Mouse (Mus musculus) CH12.LX (cell line): ENCODE results near the gene 1110032A03Rik. TPM values are rescaled to one million over a fixed set of nuclear protein-coding genes. Genes with fewer than 3 reads are reported as not detected.

Experiments used
- DNase-seq: peaks from one replicate; pipeline ENCODE4 v3.0.0-alpha.2; 2013; ENCODE audit errors: extremely low read depth
- H3K27ac ChIP-seq: 2 replicates; pipeline ENCODE4 v1.5.1; 2012; ENCODE audit warnings: low read depth, mild to moderate bottlenecking, control low read depth, moderate library complexity; ENCODE audit not compliant: insufficient read depth
- H3K27me3 ChIP-seq: replicated peaks from 2 replicates; pipeline ENCODE3; 2012; ENCODE audit warnings: inconsistent platforms
- H3K36me3 ChIP-seq, 2 experiments: replicated peaks in 1 of 2; 2 replicates each; pipeline versions ENCODE3 to v1.6.1; 2012; ENCODE audit warnings: inconsistent platforms in 1 of 2, low read length in 1 of 2, mild to moderate bottlenecking in 1 of 2, mixed read lengths in 1 of 2, moderate library complexity in 1 of 2; ENCODE audit not compliant: control insufficient read depth in 1 of 2, insufficient read depth in 1 of 2
- H3K4me1 ChIP-seq, 2 experiments: 2 replicates each; pipeline ENCODE4 v1.6.1; 2012; ENCODE audit warnings: inconsistent platforms in 1 of 2, moderate library complexity in 1 of 2; ENCODE audit not compliant: insufficient read depth in 2 of 2, control insufficient read depth in 1 of 2
- H3K4me2 ChIP-seq: 2 replicates; pipeline ENCODE4 v1.6.1; 2012; ENCODE audit warnings: low read depth, mild to moderate bottlenecking, control low read depth; ENCODE audit not compliant: poor library complexity, insufficient read depth, severe bottlenecking
- H3K4me3 ChIP-seq, 3 experiments: fragments of 150-350 bp in 1 of 3; sonication (generic) in 1 of 3; replicated peaks in 1 of 3; 2 replicates each; pipeline versions ENCODE3 to v1.5.1; 2011 to 2012; ENCODE audit warnings: low read depth in 2 of 3, low read length in 2 of 3, mild to moderate bottlenecking in 2 of 3, moderate library complexity in 2 of 3, control low read depth in 1 of 3, improper control_type of control experiment in 1 of 3, inconsistent platforms in 1 of 3, mixed read lengths in 1 of 3; ENCODE audit not compliant: poor library complexity in 1 of 3
- H3K79me2 ChIP-seq: replicated peaks from 2 replicates; pipeline ENCODE4 v1.6.1; 2012; ENCODE audit warnings: mild to moderate bottlenecking, moderate library complexity; ENCODE audit not compliant: control insufficient read depth, poor library complexity, insufficient read depth, severe bottlenecking; ENCODE audit errors: extremely low read depth
- H3K9ac ChIP-seq: 2 replicates; pipeline ENCODE4 v1.6.1; 2012; ENCODE audit warnings: low read depth, mild to moderate bottlenecking, control low read depth, moderate library complexity; ENCODE audit not compliant: insufficient read depth
- H3K9me3 ChIP-seq: replicated peaks from 2 replicates; pipeline ENCODE3; 2012; ENCODE audit warnings: low read length, inconsistent platforms, mixed read lengths
- CTCF ChIP-seq, 2 experiments: IDR thresholded peaks in 1 of 2; conservative IDR thresholded peaks in 1 of 2; 2 replicates each; pipeline ENCODE4 v1.5.1; 2011 to 2012; ENCODE audit warnings: low read depth in 2 of 2, low read length in 2 of 2, improper control_type of control experiment in 1 of 2, inconsistent platforms in 1 of 2, mild to moderate bottlenecking in 1 of 2, moderate library complexity in 1 of 2
- ELF1 ChIP-seq: IDR thresholded peaks from 2 replicates; pipeline ENCODE4 v1.6.1; 2014; ENCODE audit warnings: low read depth, mild to moderate bottlenecking, inconsistent platforms, low read length, improper control_type of control experiment
- EP300 ChIP-seq: IDR thresholded peaks from 2 replicates; pipeline ENCODE4 v1.6.1; 2011; ENCODE audit warnings: low read length, improper control_type of control experiment
- ETS1 ChIP-seq: conservative IDR thresholded peaks from 2 replicates; pipeline ENCODE4 v1.6.1; 2012; ENCODE audit warnings: low read depth, mild to moderate bottlenecking, inconsistent platforms, low read length, improper control_type of control experiment, moderate library complexity
- GABPA ChIP-seq: IDR thresholded peaks from 2 replicates; pipeline ENCODE4 v1.6.1; 2012; ENCODE audit warnings: low read depth, low read length, improper control_type of control experiment, inconsistent platforms; ENCODE audit not compliant: insufficient replicate concordance
- HCFC1 ChIP-seq: IDR thresholded peaks from 2 replicates; pipeline ENCODE4 v1.6.1; 2012; ENCODE audit warnings: low read depth, mild to moderate bottlenecking, inconsistent platforms, low read length, improper control_type of control experiment
- IRF4 ChIP-seq: IDR thresholded peaks from 2 replicates; pipeline ENCODE4 v1.6.1; 2014; ENCODE audit warnings: low read depth, mild to moderate bottlenecking, inconsistent platforms, low read length, improper control_type of control experiment
- JUN ChIP-seq: IDR thresholded peaks from 2 replicates; pipeline ENCODE4 v1.6.1; 2011; ENCODE audit warnings: low read depth, mild to moderate bottlenecking, low read length, improper control_type of control experiment, moderate library complexity; ENCODE audit not compliant: insufficient read depth
- JUND ChIP-seq: conservative IDR thresholded peaks from 2 replicates; pipeline ENCODE4 v1.6.1; 2011; ENCODE audit warnings: low read depth, low read length, improper control_type of control experiment
- KAT2A ChIP-seq: IDR thresholded peaks from 2 replicates; pipeline ENCODE4 v1.6.1; 2012; ENCODE audit warnings: low read length, improper control_type of control experiment, inconsistent platforms; ENCODE audit not compliant: insufficient replicate concordance
- MAX ChIP-seq: IDR thresholded peaks from 2 replicates; pipeline ENCODE4 v1.6.1; 2011; ENCODE audit warnings: low read length, improper control_type of control experiment
- MAZ ChIP-seq: IDR thresholded peaks from 2 replicates; pipeline ENCODE4 v1.6.1; 2012; ENCODE audit warnings: low read depth, mild to moderate bottlenecking, inconsistent platforms, low read length, improper control_type of control experiment, moderate library complexity
- MEF2A ChIP-seq: IDR thresholded peaks from 2 replicates; pipeline ENCODE4 v1.6.1; 2014; ENCODE audit warnings: low read depth, mild to moderate bottlenecking, inconsistent platforms, low read length, improper control_type of control experiment, borderline replicate concordance
- MXI1 ChIP-seq: IDR thresholded peaks from 2 replicates; pipeline ENCODE4 v1.6.1; 2011; ENCODE audit warnings: mild to moderate bottlenecking, low read depth, low read length, improper control_type of control experiment
- MYC ChIP-seq: IDR thresholded peaks from 2 replicates; pipeline ENCODE4 v1.6.1; 2011; ENCODE audit warnings: low read depth, mild to moderate bottlenecking, improper control_type of control experiment, low read length
- NELFE ChIP-seq: IDR thresholded peaks from 2 replicates; pipeline ENCODE4 v1.6.1; 2011; ENCODE audit warnings: low read depth, low read length, improper control_type of control experiment
- POLR2AphosphoS2 ChIP-seq: IDR thresholded peaks from 2 replicates; pipeline ENCODE4 v1.6.1; 2011; ENCODE audit warnings: low read depth, low read length, improper control_type of control experiment
- RAD21 ChIP-seq: IDR thresholded peaks from 2 replicates; pipeline ENCODE4 v1.6.1; 2011; ENCODE audit warnings: low read depth, mild to moderate bottlenecking, low read length, improper control_type of control experiment, moderate library complexity
- RCOR1 ChIP-seq: conservative IDR thresholded peaks from 2 replicates; pipeline ENCODE4 v1.6.1; 2012; ENCODE audit warnings: low read depth, mild to moderate bottlenecking, inconsistent platforms, low read length, improper control_type of control experiment
- SIN3A ChIP-seq: IDR thresholded peaks from 2 replicates; pipeline ENCODE4 v1.6.1; 2012; ENCODE audit warnings: low read length, improper control_type of control experiment, inconsistent platforms
- SMC3 ChIP-seq: IDR thresholded peaks from 2 replicates; pipeline ENCODE4 v1.6.1; 2011; ENCODE audit warnings: low read depth, low read length, improper control_type of control experiment
- TBP ChIP-seq: conservative IDR thresholded peaks from 2 replicates; pipeline ENCODE4 v1.6.1; 2011; ENCODE audit warnings: low read depth, low read length, improper control_type of control experiment
- UBTF ChIP-seq: IDR thresholded peaks from 2 replicates; pipeline ENCODE4 v1.6.1; 2012; ENCODE audit warnings: low read depth, mild to moderate bottlenecking, inconsistent platforms, low read length, improper control_type of control experiment, moderate library complexity
- USF1 ChIP-seq: IDR thresholded peaks from 2 replicates; pipeline ENCODE4 v1.6.1; 2014; ENCODE audit warnings: low read depth, mild to moderate bottlenecking, inconsistent platforms, low read length, improper control_type of control experiment
- USF2 ChIP-seq: conservative IDR thresholded peaks from 2 replicates; pipeline ENCODE4 v1.6.1; 2011; ENCODE audit warnings: low read depth, low read length, improper control_type of control experiment
- ZC3H11A ChIP-seq: IDR thresholded peaks from 2 replicates; pipeline ENCODE4 v1.6.1; 2012; ENCODE audit warnings: low read depth, mild to moderate bottlenecking, inconsistent platforms, low read length, improper control_type of control experiment
- ZNF384 ChIP-seq: IDR thresholded peaks from 2 replicates; pipeline ENCODE4 v1.6.1; 2012; ENCODE audit warnings: low read depth, low read length, improper control_type of control experiment, inconsistent platforms
- dilution Hi-C: fragments of 300-500 bp; cut with MboI; formaldehyde crosslinking; loops from 2 replicates; pipeline ENCODE4 v1.14.3; 2020; ENCODE audit warnings: low sequenced_read_pairs; ENCODE audit not compliant: extremely low pct_unique_long_range_greater_than_20kb, extremely low pct_ligation_motif_present
- in situ Hi-C: fragments of 300-500 bp; cut with MboI; formaldehyde crosslinking; loops from 3 replicates; pipeline ENCODE4 v1.14.3; 2019; ENCODE audit warnings: low sequenced_read_pairs, low pct_ligation_motif_present, low pct_unique_long_range_greater_than_20kb, mixed read lengths
- polyA plus RNA-seq: library from polyadenylated mRNA; unstranded; fragments of >175 nt; gene quantifications from 2 replicates; pipeline ENCODE4 v1.2.1, GENCODE M21; 2012; ENCODE audit warnings: low read depth; ENCODE audit not compliant: insufficient read length
- total RNA-seq, 2 experiments: library from RNA; depleted of rRNA; stranded (reverse); fragments of 300-350 nt in 1 of 2; fragments of >200 nt in 1 of 2; gene quantifications; 2 replicates each; pipeline ENCODE4 v1.2.3; 2012 to 2014

Gene 1110032A03Rik
- total and polyA plus RNA-seq, 3 experiments, result 7.7 to 11.3 (median 9.0) TPM

GRCm38 (mm10) chr9:50800985-50801384 is 25.7 kb upstream of the 1110032A03Rik start:
- no peak overlapping the region for H3K9ac ChIP-seq
- dilution Hi-C loops, result no loop called here
- H3K4me2 ChIP-seq, result no peak overlapping the region
- H3K79me2 ChIP-seq, result no peaks in the 10 kb centered on the region
- no peak overlapping the region for H3K27ac ChIP-seq
- no peaks in the 10 kb centered on the region for H3K27me3 ChIP-seq
- no peak overlapping the region for H3K4me3 ChIP-seq
- H3K36me3 ChIP-seq, result peaks cover 34 to 90% of the 10 kb centered on the region in 2 experiments
- H3K4me1 ChIP-seq, result no peaks in the 10 kb centered on the region; a peak in 1 of 4 replicates
- in situ Hi-C loops, result no loop called here
- TF ChIP-seq SIN3A (no peak), IRF4 (no peak), JUN (no peak), MYC (peak; percentile 97), POLR2AphosphoS2 (no peak), MXI1 (peak; percentile 66; the same call in 1 of the 2 replicates), NELFE (no peak), HCFC1 (no peak), CTCF (conservative IDR thresholded peaks at IDR 0.05 in 1 of 2, IDR thresholded peaks at IDR 0.05 in 1 of 2; ENCODE audit: low read depth in 2 of 2, low read length in 2 of 2) (peak; percentile 63 to 81; a peak in 3 of 4 replicates), MEF2A (no peak), SMC3 (peak; percentile 78), ZC3H11A (no peak), USF1 (no peak), UBTF (no peak), MAX (peak; percentile 76), KAT2A (no peak), RAD21 (peak; percentile 82), GABPA (no peak), TBP (no peak), RCOR1 (no peak)
- TF ChIP-seq, all 38 proteins: peak for 6
- no peaks in the 10 kb centered on the region for H3K9me3 ChIP-seq
- DNase-seq, result peak; percentile 70

- Histone ChIP-seq H3K4me2 (no peak overlapping the region), H3K36me3 (peaks cover 21 to 86% of the 10 kb centered on the region in 2 experiments), H3K79me2 (no peaks in the 10 kb centered on the region), H3K9ac (no peak overlapping the region), H3K4me3 (no peak overlapping the region), H3K9me3 (no peaks in the 10 kb centered on the region), H3K27me3 (no peaks in the 10 kb centered on the region), H3K4me1 (peaks cover 0 to 3% of the 10 kb centered on the region in 2 experiments; a peak in 1 of 4 replicates), H3K27ac (no peak overlapping the region)
- TF ChIP-seq USF1 (no peak), EP300 (no peak), JUND (no peak), SMC3 (no peak), MAZ (no peak), ZNF384 (no peak), RCOR1 (no peak), UBTF (no peak), HCFC1 (no peak), MAX (no peak), GABPA (no peak), JUN (no peak), ETS1 (no peak), ELF1 (no peak), POLR2AphosphoS2 (no peak), USF2 (no peak), RAD21 (no peak)
- no peak for DNase-seq
- in situ Hi-C loops (no loop called here), dilution Hi-C loops (no loop called here)
Observed at GRCm38 (mm10) chr9:50798368-50798767, 23.0 kb upstream of the 1110032A03Rik start.
